Mouse (Mus musculus) G1E (cell line): ENCODE measurements around the gene Rnf169. TPM values are rescaled to one million over a fixed set of nuclear protein-coding genes. Genes with fewer than 3 reads are reported as not detected.

ENCODE experiments used
- ATAC-seq: 2 replicates; pipeline ENCODE4 v1.8.0; 2016; ENCODE audit warnings: mild to moderate bottlenecking; ENCODE audit not compliant: insufficient number of reproducible peaks, poor library complexity, low FRiP score, severe bottlenecking; ENCODE audit errors: extremely low read depth
- DNase-seq: peaks from one replicate; pipeline ENCODE4 v3.0.0; 2012; ENCODE audit warnings: low spot score
- H3K27me3 ChIP-seq: 2 replicates; pipeline ENCODE4 v1.6.1; 2012; ENCODE audit warnings: mild to moderate bottlenecking, low read length, inconsistent platforms; ENCODE audit not compliant: insufficient read depth
- H3K36me3 ChIP-seq: replicated peaks from 2 replicates; pipeline ENCODE3; 2012; ENCODE audit warnings: mild to moderate bottlenecking, inconsistent platforms
- H3K4me1 ChIP-seq: 2 replicates; pipeline ENCODE4 v1.6.1; 2012; ENCODE audit warnings: low read depth, low read length, inconsistent platforms, mixed read lengths; ENCODE audit not compliant: insufficient read depth
- H3K4me3 ChIP-seq: 2 replicates; pipeline ENCODE4 v1.5.1; 2012; ENCODE audit warnings: low read depth, mild to moderate bottlenecking, inconsistent platforms, low read length, moderate library complexity, mixed read lengths
- H3K9me3 ChIP-seq: replicated peaks from 2 replicates; pipeline ENCODE4 v1.6.1; 2012; ENCODE audit warnings: inconsistent platforms
- CTCF ChIP-seq: IDR thresholded peaks from 2 replicates; pipeline ENCODE4 v1.5.1; 2012; ENCODE audit warnings: low read depth, low read length, inconsistent platforms, mixed read lengths
- GATA1 ChIP-seq: IDR thresholded peaks from 2 replicates; pipeline ENCODE4 v1.6.1; 2012; ENCODE audit warnings: borderline replicate concordance, low read length, inconsistent platforms, mixed read lengths
- GATA2 ChIP-seq: IDR thresholded peaks from 2 replicates; pipeline ENCODE4 v1.6.1; 2012; ENCODE audit warnings: low read depth, low read length, inconsistent platforms, borderline replicate concordance
- POLR2AphosphoS5 ChIP-seq: IDR thresholded peaks from 2 replicates; pipeline ENCODE4 v1.6.1; 2012; ENCODE audit warnings: low read depth, low read length, inconsistent platforms; ENCODE audit not compliant: insufficient replicate concordance
- TAL1 ChIP-seq: conservative IDR thresholded peaks from 2 replicates; pipeline ENCODE4 v1.6.1; 2012; ENCODE audit warnings: low read depth, low read length, inconsistent platforms, mixed read lengths
- polyA plus RNA-seq: library from polyadenylated mRNA; stranded (reverse); fragments of >175 nt; gene quantifications from 2 replicates; pipeline ENCODE4 v1.2.3, GENCODE M21; 2012
- total RNA-seq, 2 experiments: library from RNA; stranded (forward) in 1 of 2; stranded (reverse) in 1 of 2; fragments of 200-1000 nt in 1 of 2; fragments of >200 nt in 1 of 2; fragmentation: Nextera tagmentation in 1 of 2; gene quantifications; 2 replicates each; pipeline ENCODE4 v1.2.3; 2014 to 2017

Gene Rnf169
- total and polyA plus RNA-seq, 3 experiments, result 4.8 to 30.4 (median 13.8) TPM

- TF ChIP-seq GATA2 (no peak), POLR2AphosphoS5 (no peak), GATA1 (no peak), CTCF (no peak), TAL1 (no peak)
- H3K9me3 ChIP-seq, result no peaks in the 10 kb centered on the region
- DNase-seq, result no peak
- H3K27me3 ChIP-seq, result peaks cover 19% of the 10 kb centered on the region; the same call in 1 of the 2 replicates
- no peak overlapping the region for H3K4me3 ChIP-seq
- H3K4me1 ChIP-seq, result peaks cover 6% of the 10 kb centered on the region; the same call in 1 of the 2 replicates
- ATAC-seq, result no peak
- no peaks in the 10 kb centered on the region for H3K36me3 ChIP-seq
These were observed 102.0 kb downstream of the Rnf169 start for GRCm38 (mm10) chr7:99878254-99878653.

GRCm38 (mm10) chr7:99876345-99876744 is 103.9 kb downstream of the Rnf169 start:
- DNase-seq (peak; percentile 71), ATAC-seq (no peak)
- H3K36me3 ChIP-seq, result no peaks in the 10 kb centered on the region

GRCm38 (mm10) chr7:99875891-99876290 is 104.4 kb downstream of the Rnf169 start:
- no peak for DNase-seq
- no peaks in the 10 kb centered on the region for H3K36me3 ChIP-seq

More at GRCm38 (mm10) chr7:99876345-99876744, 103.9 kb downstream of the Rnf169 start:
- peaks cover 11% of the 10 kb centered on the region; the same call in 1 of the 2 replicates for H3K4me1 ChIP-seq
- no peaks in the 10 kb centered on the region for H3K9me3 ChIP-seq
- TF ChIP-seq TAL1, result no peak
- TF ChIP-seq CTCF, result peak; percentile 73
- no peak for TF ChIP-seq GATA2
- TF ChIP-seq GATA1, result no peak
- no peak for TF ChIP-seq POLR2AphosphoS5
- no peak overlapping the region for H3K4me3 ChIP-seq
- peaks cover 25% of the 10 kb centered on the region for H3K27me3 ChIP-seq

GRCm38 (mm10) chr7:99873965-99874364 is 106.3 kb downstream of the Rnf169 start:
- H3K4me1 ChIP-seq, result peaks cover 17% of the 10 kb centered on the region
- ATAC-seq, result no peak
- no peaks in the 10 kb centered on the region for H3K9me3 ChIP-seq
- peaks cover 20% of the 10 kb centered on the region for H3K27me3 ChIP-seq
- TF ChIP-seq POLR2AphosphoS5, result no peak
- no peak for TF ChIP-seq GATA1
- no peak for TF ChIP-seq GATA2
- no peak for TF ChIP-seq CTCF
- TF ChIP-seq TAL1, result no peak
- DNase-seq, result no peak
- no peaks in the 10 kb centered on the region for H3K36me3 ChIP-seq
- no peak overlapping the region for H3K4me3 ChIP-seq

More at GRCm38 (mm10) chr7:99875891-99876290, 104.4 kb downstream of the Rnf169 start:
- TF ChIP-seq TAL1, result no peak
- no peak for TF ChIP-seq GATA1
- no peak for TF ChIP-seq POLR2AphosphoS5
- TF ChIP-seq CTCF, result no peak
- TF ChIP-seq GATA2, result no peak
- no peak for ATAC-seq
- peaks cover 11% of the 10 kb centered on the region; the same call in 1 of the 2 replicates for H3K4me1 ChIP-seq
- peaks cover 25% of the 10 kb centered on the region for H3K27me3 ChIP-seq
- H3K4me3 ChIP-seq, result no peak overlapping the region
- no peaks in the 10 kb centered on the region for H3K9me3 ChIP-seq

Other genes with a start within 250 kb of the Rnf169 start
- gene Olfr521, start 216.9 kb downstream of the Rnf169 start, total RNA-seq (2014; fragmentation: Nextera tagmentation), result not detected in 2 replicates
- gene Olfr521, start 216.9 kb downstream of the Rnf169 start, total RNA-seq (2017), result 0.05 TPM in 1 of 2 replicates, not detected in the other
- not detected in 2 replicates for gene Olfr521, start 216.9 kb downstream of the Rnf169 start, polyA plus RNA-seq
- gene Neu3, start 152.0 kb downstream of the Rnf169 start, total RNA-seq (2014; fragmentation: Nextera tagmentation), result 5.9 and 9.0 TPM in 2 replicates
- gene Neu3, start 152.0 kb downstream of the Rnf169 start, total RNA-seq (2017), result 5.9 and 7.2 TPM in 2 replicates
- 6.6 and 6.8 TPM in 2 replicates for gene Neu3, start 152.0 kb downstream of the Rnf169 start, polyA plus RNA-seq
- not detected in 2 replicates for gene Xrra1, start 121.3 kb downstream of the Rnf169 start, total RNA-seq (2014; fragmentation: Nextera tagmentation)
- 0.29 and 0.33 TPM in 2 replicates for gene Xrra1, start 121.3 kb downstream of the Rnf169 start, total RNA-seq (2017)
- 0.17 and 0.18 TPM in 2 replicates for gene Xrra1, start 121.3 kb downstream of the Rnf169 start, polyA plus RNA-seq
- gene Spcs2, start 117.0 kb downstream of the Rnf169 start, total RNA-seq (2014; fragmentation: Nextera tagmentation), result 258 and 259 TPM in 2 replicates
- 134 and 148 TPM in 2 replicates for gene Spcs2, start 117.0 kb downstream of the Rnf169 start, total RNA-seq (2017)
- 77.2 and 85.1 TPM in 2 replicates for gene Spcs2, start 117.0 kb downstream of the Rnf169 start, polyA plus RNA-seq
- not detected in 2 replicates for gene Chrdl2, start 25.7 kb upstream of the Rnf169 start, total RNA-seq (2014; fragmentation: Nextera tagmentation)
- 0.05 TPM in 1 of 2 replicates, not detected in the other for gene Chrdl2, start 25.7 kb upstream of the Rnf169 start, total RNA-seq (2017)
- gene Chrdl2, start 25.7 kb upstream of the Rnf169 start, polyA plus RNA-seq, result not detected in 2 replicates
- gene Pold3, start 141.1 kb upstream of the Rnf169 start, total RNA-seq (2014; fragmentation: Nextera tagmentation), result 93.4 and 94.5 TPM in 2 replicates
- gene Pold3, start 141.1 kb upstream of the Rnf169 start, total RNA-seq (2017), result 87.0 and 90.5 TPM in 2 replicates
- gene Pold3, start 141.1 kb upstream of the Rnf169 start, polyA plus RNA-seq, result 19.0 and 24.4 TPM in 2 replicates
- 8.7 and 11.7 TPM in 2 replicates for gene Lipt2, start 178.8 kb upstream of the Rnf169 start, total RNA-seq (2014; fragmentation: Nextera tagmentation)
- 9.1 and 10.9 TPM in 2 replicates for gene Lipt2, start 178.8 kb upstream of the Rnf169 start, total RNA-seq (2017)
- gene Lipt2, start 178.8 kb upstream of the Rnf169 start, polyA plus RNA-seq, result 5.5 and 6.2 TPM in 2 replicates
- gene Kcne3, start 196.1 kb upstream of the Rnf169 start, total RNA-seq (2014; fragmentation: Nextera tagmentation), result 21.8 and 27.6 TPM in 2 replicates
- 71.8 and 73.8 TPM in 2 replicates for gene Kcne3, start 196.1 kb upstream of the Rnf169 start, total RNA-seq (2017)
- 1.5 and 1.6 TPM in 2 replicates for gene Kcne3, start 196.1 kb upstream of the Rnf169 start, polyA plus RNA-seq
- 20.8 and 22.5 TPM in 2 replicates for gene Pgm2l1, start 246.9 kb upstream of the Rnf169 start, total RNA-seq (2014; fragmentation: Nextera tagmentation)
- gene Pgm2l1, start 246.9 kb upstream of the Rnf169 start, total RNA-seq (2017), result 21.0 and 22.6 TPM in 2 replicates
- gene Pgm2l1, start 246.9 kb upstream of the Rnf169 start, polyA plus RNA-seq, result 21.3 and 21.6 TPM in 2 replicates